Mouse (Mus musculus) hindbrain, embryonic 14.5 days (tissue): ENCODE measurements at regions not wholly inside any gene's neighbourhood (a gene's known extent, or its start where the extent isn't known, plus 50 kb on each side); places are given as distances from the start of the nearest gene placed in this dataset.

ENCODE experiments used
- ATAC-seq: fragments of 200-750 bp; cut with Nextera tagmentation; 2 replicates; pipeline ENCODE4 v1.8.0; 2017; ENCODE audit warnings: moderate number of reproducible peaks, mild to moderate bottlenecking, moderate TSS enrichment, moderate library complexity; ENCODE audit not compliant: low FRiP score
- DNase-seq: peaks from one replicate; pipeline ENCODE4 v3.0.0-alpha.2; 2015; ENCODE audit warnings: low spot score
- H3K27ac ChIP-seq: fragments of 300-500 bp; sonication (generic); 2 replicates; pipeline ENCODE4 v1.5.1; 2014; ENCODE audit warnings: mild to moderate bottlenecking, moderate library complexity
- H3K27me3 ChIP-seq: fragments of 300-500 bp; sonication (generic); 2 replicates; pipeline ENCODE4 v1.6.1; 2014; ENCODE audit warnings: mild to moderate bottlenecking, low read length, mixed read lengths; ENCODE audit not compliant: control insufficient read depth, insufficient read depth
- H3K36me3 ChIP-seq: fragments of 300-500 bp; sonication (generic); replicated peaks from 2 replicates; pipeline ENCODE4 v1.6.1; 2014; ENCODE audit not compliant: control insufficient read depth, insufficient read depth
- H3K4me1 ChIP-seq: fragments of 300-500 bp; sonication (generic); replicated peaks from 2 replicates; pipeline ENCODE4 v1.6.1; 2014; ENCODE audit warnings: antibody characterized with exemption, low read length, mixed read lengths; ENCODE audit not compliant: control insufficient read depth, insufficient read depth
- H3K4me2 ChIP-seq: fragments of 300-500 bp; sonication (generic); replicated peaks from 2 replicates; pipeline ENCODE4 v1.6.1; 2014; ENCODE audit warnings: mild to moderate bottlenecking, moderate library complexity
- H3K4me3 ChIP-seq: fragments of 300-500 bp; sonication (generic); replicated peaks from 2 replicates; pipeline ENCODE4 v1.5.1; 2014; ENCODE audit warnings: mild to moderate bottlenecking, low read length
- H3K9ac ChIP-seq: fragments of 300-500 bp; sonication (generic); 2 replicates; pipeline ENCODE4 v1.6.1; 2014
- H3K9me3 ChIP-seq: fragments of 300-500 bp; sonication (generic); 2 replicates; pipeline ENCODE4 v1.6.1; 2016; ENCODE audit warnings: low read length; ENCODE audit not compliant: control insufficient read depth
- WGBS: fragments of 180-500 bp; shearing (Covaris S2); extraction: QIAGEN DNeasy Blood & Tissue Kit; methylation state at CpG from one replicate; pipeline ENCODE4 v1.1.7; 2014; 5-methylcytosine and 5-hydroxymethylcytosine counted together

DNA sequence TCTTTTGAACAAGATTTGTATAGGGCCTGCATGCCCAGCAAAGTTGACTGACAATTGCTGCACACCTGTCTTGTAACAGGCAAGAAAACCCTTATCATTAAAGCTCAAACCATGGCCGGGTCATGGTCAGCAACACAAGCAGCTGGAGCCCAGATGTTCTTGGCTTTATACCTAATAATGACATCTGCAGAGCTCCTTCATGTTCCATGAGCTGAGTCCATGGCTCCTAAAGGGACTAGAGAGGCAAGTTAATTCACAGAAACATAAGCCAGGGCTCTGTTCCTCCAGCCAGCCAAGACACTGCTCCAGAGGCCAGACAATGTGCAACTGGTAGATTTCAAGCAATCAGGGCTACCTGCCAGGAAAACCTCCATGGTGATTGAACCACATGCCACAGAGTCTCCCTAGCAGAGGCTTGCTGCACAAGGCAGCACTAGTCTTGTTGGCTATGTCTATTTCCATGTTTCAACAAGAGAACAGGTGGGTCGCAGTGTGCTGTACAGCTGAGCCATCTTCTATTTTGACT lies 259.1 kb downstream of the Lrriq3 start:
- ATAC-seq = no peak
- H3K27ac ChIP-seq = no peak overlapping the region
- no peaks in the 10 kb centered on the region for H3K27me3 ChIP-seq
- H3K4me2 ChIP-seq = no peak overlapping the region
- DNase-seq = no peak
- no peaks in the 10 kb centered on the region for H3K9me3 ChIP-seq
- no peak overlapping the region for H3K4me3 ChIP-seq
- no peak overlapping the region for H3K9ac ChIP-seq
- no peaks in the 10 kb centered on the region for H3K4me1 ChIP-seq
- no peaks in the 10 kb centered on the region for H3K36me3 ChIP-seq
- 95% methylated on average over 2 of the region's 2 CpGs for WGBS

DNA sequence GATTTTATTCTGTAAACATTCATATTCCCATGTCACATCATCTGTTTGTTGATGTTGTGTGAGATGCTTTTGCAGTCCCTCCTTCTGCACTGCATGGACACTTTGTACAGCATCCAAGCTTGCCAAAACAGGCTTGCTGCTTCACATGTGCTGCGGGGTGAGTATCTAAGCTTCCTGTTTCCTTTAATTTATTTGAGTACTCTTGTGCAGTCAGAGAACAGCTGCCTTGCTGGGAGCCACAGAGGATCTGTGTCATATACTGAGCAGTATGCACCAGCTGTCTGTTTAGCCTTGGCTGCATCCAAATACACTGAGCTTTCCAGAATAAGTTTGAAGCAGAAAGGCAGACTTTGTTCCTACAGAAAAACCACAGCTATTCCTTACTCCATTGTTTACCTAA lies 267.2 kb downstream of the Lrriq3 start:
- DNase-seq (no peak), ATAC-seq (peak; percentile 53; the same call in 1 of the 2 replicates)
- no peak overlapping the region for H3K4me2 ChIP-seq
- no peaks in the 10 kb centered on the region for H3K9me3 ChIP-seq
- no peaks in the 10 kb centered on the region for H3K27me3 ChIP-seq
- no peak overlapping the region for H3K27ac ChIP-seq
- no peak overlapping the region for H3K9ac ChIP-seq
- no peak overlapping the region for H3K4me3 ChIP-seq
- no peaks in the 10 kb centered on the region for H3K36me3 ChIP-seq
- no peaks in the 10 kb centered on the region for H3K4me1 ChIP-seq
- 83% methylated on average over 1 of the region's 1 CpGs for WGBS

DNA sequence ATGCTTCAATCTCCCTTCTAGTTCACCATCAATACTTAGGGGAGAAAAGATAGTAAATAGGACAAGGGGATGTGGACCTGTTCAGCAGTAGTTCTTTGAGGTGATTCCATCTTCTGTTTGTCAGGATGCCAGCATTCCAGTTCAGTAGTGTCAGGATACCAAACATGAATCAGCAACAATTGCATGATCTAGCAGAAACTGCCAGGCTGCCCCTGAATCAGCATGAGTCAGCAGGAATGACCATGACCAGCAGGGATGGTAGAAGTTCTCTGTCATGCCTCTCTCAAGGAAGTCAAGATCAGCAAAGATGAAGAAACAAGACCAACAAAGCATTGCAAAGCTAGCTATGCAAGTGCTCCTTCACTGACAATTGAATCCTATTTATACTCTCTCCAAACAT lies 277.5 kb downstream of the Lrriq3 start:
- Histone ChIP-seq H3K36me3 (no peaks in the 10 kb centered on the region), H3K9me3 (no peaks in the 10 kb centered on the region), H3K4me1 (no peaks in the 10 kb centered on the region), H3K4me2 (no peak overlapping the region), H3K4me3 (no peak overlapping the region), H3K9ac (no peak overlapping the region), H3K27ac (no peak overlapping the region), H3K27me3 (no peaks in the 10 kb centered on the region)
- no peak for DNase-seq
- ATAC-seq = no peak

GRCm38 (mm10) chr3:155373591-155373990 lies 280.4 kb downstream of the Lrriq3 start:
- no peaks in the 10 kb centered on the region for H3K36me3 ChIP-seq
- ATAC-seq (no peak), DNase-seq (no peak)
- H3K4me2 ChIP-seq = no peak overlapping the region
- H3K27ac ChIP-seq = no peak overlapping the region
- no peaks in the 10 kb centered on the region for H3K4me1 ChIP-seq
- no peak overlapping the region for H3K4me3 ChIP-seq
- no peaks in the 10 kb centered on the region for H3K27me3 ChIP-seq
- H3K9ac ChIP-seq = no peak overlapping the region
- WGBS = 58% methylated on average over 1 of the region's 1 CpGs
- H3K9me3 ChIP-seq = no peaks in the 10 kb centered on the region

GRCm38 (mm10) chr3:155381910-155382309 lies 288.7 kb downstream of the Lrriq3 start:
- no peaks in the 10 kb centered on the region for H3K4me1 ChIP-seq
- DNase-seq (no peak), ATAC-seq (no peak)
- H3K27ac ChIP-seq = no peak overlapping the region
- 83% methylated on average over 4 of the region's 4 CpGs for WGBS
- no peaks in the 10 kb centered on the region for H3K27me3 ChIP-seq
- no peak overlapping the region for H3K4me3 ChIP-seq
- no peaks in the 10 kb centered on the region for H3K9me3 ChIP-seq
- H3K4me2 ChIP-seq = no peak overlapping the region
- no peaks in the 10 kb centered on the region for H3K36me3 ChIP-seq
- no peak overlapping the region for H3K9ac ChIP-seq

DNA sequence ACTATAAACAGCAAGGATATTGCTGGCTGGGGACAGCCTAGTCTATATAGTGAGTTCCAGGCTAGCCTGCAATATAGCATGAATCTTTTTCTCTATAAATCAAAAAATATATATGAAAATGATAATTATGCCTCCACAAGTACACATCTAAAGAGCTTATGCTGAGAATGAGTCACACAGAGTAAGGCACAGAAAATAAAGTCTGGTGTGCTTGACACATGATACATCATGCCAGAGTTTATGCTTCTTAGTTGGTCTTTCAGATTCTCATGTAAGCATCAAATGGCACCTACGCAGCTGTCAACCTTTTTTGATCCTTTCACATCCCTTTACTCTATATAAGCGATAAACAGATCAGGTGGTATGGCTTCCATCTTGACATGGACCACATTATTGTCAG lies 289.6 kb downstream of the Lrriq3 start:
- Histone ChIP-seq H3K4me3 (no peak overlapping the region), H3K36me3 (no peaks in the 10 kb centered on the region), H3K27me3 (no peaks in the 10 kb centered on the region), H3K4me1 (no peaks in the 10 kb centered on the region), H3K9me3 (no peaks in the 10 kb centered on the region), H3K4me2 (no peak overlapping the region), H3K9ac (no peak overlapping the region), H3K27ac (no peak overlapping the region)
- ATAC-seq = no peak
- DNase-seq = no peak
- 91% methylated on average over 2 of the region's 2 CpGs for WGBS

DNA sequence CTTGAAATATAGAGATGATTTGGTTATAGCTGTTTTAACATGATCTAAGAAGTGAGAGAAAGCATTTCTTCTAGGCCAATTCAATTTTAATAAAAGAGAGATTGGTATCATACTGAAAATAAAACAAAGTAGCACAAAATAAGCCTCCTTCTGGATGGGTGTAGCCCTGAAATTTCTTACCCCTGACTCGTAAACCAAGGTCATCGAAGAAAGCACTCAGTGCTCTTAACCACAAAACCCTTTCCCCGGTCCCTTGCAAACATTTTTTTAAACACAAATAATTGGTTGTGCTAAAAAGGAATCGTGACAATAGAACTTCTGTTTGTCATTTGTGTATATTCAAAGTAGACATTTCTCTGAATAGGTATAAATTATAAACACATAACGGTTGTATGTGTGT lies 297.4 kb downstream of the Lrriq3 start:
- Histone ChIP-seq H3K27me3 (no peaks in the 10 kb centered on the region), H3K4me1 (no peaks in the 10 kb centered on the region), H3K27ac (no peak overlapping the region), H3K36me3 (no peaks in the 10 kb centered on the region), H3K9ac (no peak overlapping the region), H3K4me2 (no peak overlapping the region), H3K4me3 (no peak overlapping the region), H3K9me3 (no peaks in the 10 kb centered on the region)
- WGBS = 92% methylated on average over 5 of the region's 5 CpGs
- ATAC-seq (no peak), DNase-seq (no peak)

- Histone ChIP-seq H3K9me3 (no peaks in the 10 kb centered on the region), H3K4me2 (no peak overlapping the region), H3K27ac (no peak overlapping the region), H3K4me3 (no peak overlapping the region), H3K9ac (no peak overlapping the region), H3K4me1 (no peaks in the 10 kb centered on the region), H3K27me3 (no peaks in the 10 kb centered on the region), H3K36me3 (no peaks in the 10 kb centered on the region)
- ATAC-seq (no peak), DNase-seq (no peak)
- WGBS = 82% methylated on average over 2 of the region's 2 CpGs
These were observed 302.9 kb downstream of the Lrriq3 start for GRCm38 (mm10) chr3:155396134-155396533.

GRCm38 (mm10) chr3:155401763-155402162 lies 308.5 kb downstream of the Lrriq3 start:
- Histone ChIP-seq H3K27me3 (no peaks in the 10 kb centered on the region), H3K4me3 (no peak overlapping the region), H3K4me2 (no peak overlapping the region), H3K9ac (no peak overlapping the region), H3K27ac (no peak overlapping the region), H3K36me3 (no peaks in the 10 kb centered on the region), H3K9me3 (no peaks in the 10 kb centered on the region), H3K4me1 (no peaks in the 10 kb centered on the region)
- 48% methylated on average over 1 of the region's 1 CpGs for WGBS
- ATAC-seq (no peak), DNase-seq (no peak)

DNA sequence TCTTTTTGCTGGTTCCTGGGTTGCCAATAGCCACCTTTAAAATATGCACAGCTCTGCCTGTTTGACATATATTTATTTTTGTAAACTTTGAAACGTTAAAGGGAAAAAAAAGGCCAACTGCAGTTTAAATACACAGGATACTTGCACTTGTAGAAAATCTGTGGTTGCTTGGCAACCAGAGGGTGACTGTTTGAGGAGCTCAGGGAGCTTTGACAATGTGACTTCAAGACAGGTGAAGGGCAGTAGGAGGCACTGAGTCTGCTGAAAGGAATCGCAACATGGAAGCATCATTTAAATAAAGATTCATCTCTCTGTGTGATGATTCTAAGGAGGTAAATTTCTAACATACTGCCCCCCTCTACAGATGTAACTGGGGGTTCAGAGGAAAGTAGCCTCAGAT lies 315.7 kb downstream of the Lrriq3 start:
- no peaks in the 10 kb centered on the region for H3K9me3 ChIP-seq
- H3K27me3 ChIP-seq = no peaks in the 10 kb centered on the region
- H3K4me3 ChIP-seq = no peak overlapping the region
- H3K4me1 ChIP-seq = no peaks in the 10 kb centered on the region
- DNase-seq (no peak), ATAC-seq (no peak)
- 20% methylated on average over 2 of the region's 2 CpGs for WGBS
- H3K27ac ChIP-seq = no peak overlapping the region
- no peak overlapping the region for H3K9ac ChIP-seq
- H3K36me3 ChIP-seq = no peaks in the 10 kb centered on the region
- H3K4me2 ChIP-seq = no peak overlapping the region
